Mouse (Mus musculus): ENCODE measurements at regions not wholly inside any gene's neighbourhood (a gene's known extent, or its start where the extent isn't known, plus 50 kb on each side); places are given as distances from the start of the nearest gene placed in this dataset.
"Not testable (repeated sequence)": the region's sequence is repeated elsewhere in the genome, so short reads cannot be mapped to it uniquely, and the experiment has no call there.

GRCm38 (mm10) chr13:65934376-65935071 is 184.8 kb upstream of the Gm10324 start:
- not testable (repeated sequence) for DNase-seq (ENCODE audit: extremely low read depth, insufficient read length, low spot score)

- not testable (repeated sequence) for DNase-seq (ENCODE audit: extremely low read depth, insufficient read length, low spot score)
Observed at GRCm38 (mm10) chr13:65950250-65950649, 169.1 kb upstream of the Gm10324 start.

GRCm38 (mm10) chr13:65990916-65991433 is 128.4 kb upstream of the Gm10324 start:
- not testable (repeated sequence) for DNase-seq (ENCODE audit: extremely low read depth, insufficient read length, low spot score)

- not testable (repeated sequence) for DNase-seq (ENCODE audit: extremely low read depth, insufficient read length, low spot score)
Observed at GRCm38 (mm10) chr13:66007505-66007904, 111.8 kb upstream of the Gm10324 start.

- not testable (repeated sequence) for DNase-seq (ENCODE audit: extremely low read depth, insufficient read length, low spot score)
Observed at GRCm38 (mm10) chr13:66031942-66032341, 87.4 kb upstream of the Gm10324 start.

- peak; percentile 7 for DNase-seq (ENCODE audit: extremely low read depth, insufficient read length, low spot score)
Observed at GRCm38 (mm10) chr13:66062676-66063075, 56.7 kb upstream of the Gm10324 start.

GRCm38 (mm10) chr13:66063388-66063787 is 56.0 kb upstream of the Gm10324 start:
- DNase-seq (ENCODE audit: extremely low read depth, insufficient read length, low spot score): not testable (repeated sequence)
